Mouse (Mus musculus) thymus, adult 2 months (tissue): ENCODE measurements around the gene Cdc42ep3. TPM values are rescaled to one million over a fixed set of nuclear protein-coding genes. Genes with fewer than 3 reads are reported as not detected.

Source experiments
- DNase-seq: peaks from one replicate; pipeline ENCODE4 v3.0.0; 2021
- H3K27ac ChIP-seq: fragments of 200-500 bp; 2 replicates; pipeline ENCODE4 v1.5.1; 2012; ENCODE audit warnings: low read length, control low read depth; ENCODE audit not compliant: control insufficient read depth, insufficient read depth
- H3K27me3 ChIP-seq: fragments of 200-500 bp; 2 replicates; pipeline ENCODE4 v1.6.1; 2012; ENCODE audit warnings: mild to moderate bottlenecking, low read length, moderate library complexity, mixed read lengths; ENCODE audit not compliant: control insufficient read depth, insufficient read depth
- H3K36me3 ChIP-seq: fragments of 200-500 bp; 2 replicates; pipeline ENCODE4 v1.6.1; 2012; ENCODE audit warnings: mild to moderate bottlenecking, low read length, moderate library complexity; ENCODE audit not compliant: control insufficient read depth, insufficient read depth
- H3K4me1 ChIP-seq: fragments of 200-500 bp; replicated peaks from 2 replicates; pipeline ENCODE4 v1.6.1; 2012; ENCODE audit warnings: low read length; ENCODE audit not compliant: control insufficient read depth, insufficient read depth
- H3K4me3 ChIP-seq: fragments of 200-500 bp; 2 replicates; pipeline ENCODE4 v1.5.1; 2012; ENCODE audit warnings: mild to moderate bottlenecking, low read length, control low read depth, moderate library complexity; ENCODE audit not compliant: control insufficient read depth, insufficient read depth
- CTCF ChIP-seq: fragments of 200-500 bp; IDR thresholded peaks from 2 replicates; pipeline ENCODE4 v1.5.1; 2012; ENCODE audit warnings: mild to moderate bottlenecking, control low read depth, low read length, moderate library complexity, borderline replicate concordance; ENCODE audit not compliant: control insufficient read depth, poor library complexity, insufficient read depth; ENCODE audit errors: extremely low read depth
- POLR2A ChIP-seq: fragments of 200-500 bp; IDR thresholded peaks from 2 replicates; pipeline ENCODE4 v1.6.1; 2012; ENCODE audit warnings: mild to moderate bottlenecking, low read length, control low read depth, moderate library complexity; ENCODE audit not compliant: control insufficient read depth, poor library complexity, insufficient read depth; ENCODE audit errors: extremely low read depth
- WGBS: fragments of 180-500 bp; shearing (Covaris S2); methylation state at CpG from one replicate; pipeline ENCODE4 v1.1.7; 2018; 5-methylcytosine and 5-hydroxymethylcytosine counted together
- polyA plus RNA-seq: library from polyadenylated mRNA; depleted of rRNA; stranded (reverse); fragments of >200 nt; gene quantifications from 2 replicates; pipeline ENCODE4 v1.2.3, GENCODE M21; 2012

Gene Cdc42ep3
- polyA plus RNA-seq, 1 experiment: 16.6 TPM

- no peak overlapping the region for H3K4me3 ChIP-seq
- TF ChIP-seq CTCF (no peak), POLR2A (no peak)
- H3K4me1 ChIP-seq: peaks cover 14% of the 10 kb centered on the region
- no peak overlapping the region for H3K27ac ChIP-seq
- WGBS: 95% methylated on average over 25 of the region's 25 CpGs
- H3K36me3 ChIP-seq: no peaks in the 10 kb centered on the region
- no peak for DNase-seq
- no peaks in the 10 kb centered on the region for H3K27me3 ChIP-seq
Observed at GRCm38 (mm10) chr17:79345001-79345709, 9.7 kb downstream of the Cdc42ep3 start.

GRCm38 (mm10) chr17:79343334-79343946 is 11.5 kb downstream of the Cdc42ep3 start:
- Histone ChIP-seq H3K27ac (no peak overlapping the region), H3K27me3 (no peaks in the 10 kb centered on the region), H3K36me3 (no peaks in the 10 kb centered on the region), H3K4me3 (no peak overlapping the region), H3K4me1 (peaks cover 7% of the 10 kb centered on the region)
- no peak for TF ChIP-seq CTCF
- TF ChIP-seq POLR2A: no peak
- no peak for DNase-seq
- 95% methylated on average over 5 of the region's 5 CpGs for WGBS

- Histone ChIP-seq H3K27me3 (no peaks in the 10 kb centered on the region), H3K4me3 (no peak overlapping the region), H3K4me1 (peaks cover 2% of the 10 kb centered on the region; the same call in 1 of the 2 replicates), H3K27ac (no peak overlapping the region), H3K36me3 (no peaks in the 10 kb centered on the region)
- 95% methylated on average over 3 of the region's 3 CpGs for WGBS
- TF ChIP-seq POLR2A: no peak
- TF ChIP-seq CTCF: no peak
- DNase-seq: no peak
Observed at GRCm38 (mm10) chr17:79342639-79343333, 12.1 kb downstream of the Cdc42ep3 start.

GRCm38 (mm10) chr17:79341946-79342470 is 12.9 kb downstream of the Cdc42ep3 start:
- no peak for TF ChIP-seq POLR2A
- TF ChIP-seq CTCF: no peak
- H3K27me3 ChIP-seq: no peaks in the 10 kb centered on the region
- H3K4me3 ChIP-seq: no peak overlapping the region
- H3K36me3 ChIP-seq: no peaks in the 10 kb centered on the region
- H3K27ac ChIP-seq: no peak overlapping the region
- no peaks in the 10 kb centered on the region for H3K4me1 ChIP-seq
- 66% methylated on average over 7 of the region's 7 CpGs for WGBS
- DNase-seq: no peak

GRCm38 (mm10) chr17:79337494-79337893 is 17.4 kb downstream of the Cdc42ep3 start:
- H3K36me3 ChIP-seq: peaks cover 11% of the 10 kb centered on the region; the same call in 1 of the 2 replicates

GRCm38 (mm10) chr17:79334701-79335100 is 20.2 kb downstream of the Cdc42ep3 start:
- H3K36me3 ChIP-seq: peaks cover 11% of the 10 kb centered on the region; the same call in 1 of the 2 replicates
- DNase-seq: no peak
- H3K4me3 ChIP-seq: no peak overlapping the region
- WGBS: 96% methylated on average over 11 of the region's 11 CpGs
- no peak overlapping the region for H3K27ac ChIP-seq
- no peak for TF ChIP-seq POLR2A
- no peak for TF ChIP-seq CTCF
- H3K4me1 ChIP-seq: no peaks in the 10 kb centered on the region
- no peaks in the 10 kb centered on the region for H3K27me3 ChIP-seq

More at GRCm38 (mm10) chr17:79337494-79337893, 17.4 kb downstream of the Cdc42ep3 start:
- no peaks in the 10 kb centered on the region for H3K27me3 ChIP-seq
- no peak for DNase-seq
- H3K27ac ChIP-seq: no peak overlapping the region
- no peaks in the 10 kb centered on the region for H3K4me1 ChIP-seq
- no peak overlapping the region for H3K4me3 ChIP-seq
- TF ChIP-seq CTCF: no peak
- no peak for TF ChIP-seq POLR2A
- 98% methylated on average over 3 of the region's 3 CpGs for WGBS
